Mouse (Mus musculus) midbrain, embryonic 10.5 days (tissue): ENCODE results near the gene Efna1. TPM values are rescaled to one million over a fixed set of nuclear protein-coding genes. Genes with fewer than 3 reads are reported as not detected.

Experiments used
- DNase-seq: peaks from one replicate; pipeline ENCODE4 v3.0.0-alpha.2; 2017; ENCODE audit warnings: low spot score
- H3K27ac ChIP-seq: fragments of 300-500 bp; sonication (generic); replicated peaks from 2 replicates; pipeline ENCODE4 v1.5.1; 2016; ENCODE audit warnings: mild to moderate bottlenecking
- H3K27me3 ChIP-seq: fragments of 300-500 bp; sonication (generic); 2 replicates; pipeline ENCODE4 v1.6.1; 2016; ENCODE audit warnings: low read depth, mild to moderate bottlenecking; ENCODE audit not compliant: poor library complexity, severe bottlenecking
- H3K36me3 ChIP-seq: fragments of 300-500 bp; sonication (generic); 2 replicates; pipeline ENCODE4 v1.6.1; 2016; ENCODE audit warnings: mild to moderate bottlenecking, moderate library complexity
- H3K4me1 ChIP-seq: fragments of 300-500 bp; sonication (generic); 2 replicates; pipeline ENCODE4 v1.6.1; 2016
- H3K4me3 ChIP-seq: fragments of 300-500 bp; sonication (generic); 2 replicates; pipeline ENCODE4 v1.5.1; 2016; ENCODE audit warnings: mild to moderate bottlenecking, moderate library complexity
- H3K9me3 ChIP-seq: fragments of 300-500 bp; sonication (generic); replicated peaks from 2 replicates; pipeline ENCODE4 v1.6.1; 2016; ENCODE audit warnings: mild to moderate bottlenecking
- WGBS: fragments of 180-500 bp; shearing (Covaris S2); methylation state at CpG from one replicate; pipeline ENCODE4 v1.1.7; 2016; 5-methylcytosine and 5-hydroxymethylcytosine counted together
- polyA plus RNA-seq: library from polyadenylated mRNA; unstranded; fragments of >200 nt; fragmentation: Nextera tagmentation; extraction: Ambion mirVana; gene quantifications from 2 replicates; pipeline ENCODE4 v1.2.1, GENCODE M21; 2016

Efna1 gene
- polyA plus RNA-seq, 1 experiment from 2014 or later, result 11.8 TPM

DNA sequence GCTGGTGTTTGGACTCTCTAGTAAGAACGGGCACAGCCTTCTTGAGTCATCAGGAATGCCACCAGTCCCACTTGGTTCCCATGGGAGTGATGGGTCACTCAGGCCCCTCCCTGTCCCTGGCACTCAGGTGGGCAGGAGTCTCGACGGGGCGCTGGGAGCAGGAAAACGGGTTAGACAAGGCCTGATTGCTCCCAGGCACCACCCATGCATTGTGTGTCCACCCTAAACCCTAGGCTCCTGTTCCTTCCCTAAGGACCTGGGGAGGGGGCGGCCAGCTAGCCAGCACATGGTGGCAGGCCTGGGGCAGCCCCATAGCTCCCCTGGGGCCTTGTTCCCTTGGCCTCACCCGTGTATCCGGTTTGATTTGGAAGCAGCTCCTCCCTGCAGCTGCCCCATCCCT lies 37.4 kb upstream of the Efna1 start:
- peaks cover 80% of the 10 kb centered on the region for H3K4me1 ChIP-seq
- H3K27me3 ChIP-seq, result peaks cover 86% of the 10 kb centered on the region
- H3K4me3 ChIP-seq, result no peak overlapping the region
- H3K9me3 ChIP-seq, result no peaks in the 10 kb centered on the region
- H3K27ac ChIP-seq, result no peak overlapping the region
- WGBS, result 77% methylated on average over 8 of the region's 8 CpGs
- DNase-seq, result no peak
- H3K36me3 ChIP-seq, result no peaks in the 10 kb centered on the region

- no peak for DNase-seq
These were observed 36.3 kb upstream of the Efna1 start for GRCm38 (mm10) chr3:89317246-89317645.

GRCm38 (mm10) chr3:89316833-89317232 lies 35.9 kb upstream of the Efna1 start:
- Histone ChIP-seq H3K36me3 (no peaks in the 10 kb centered on the region), H3K4me1 (peaks cover 65% of the 10 kb centered on the region), H3K27me3 (peaks cover 76% of the 10 kb centered on the region), H3K27ac (no peak overlapping the region), H3K4me3 (peak overlapping the region; percentile 57), H3K9me3 (no peaks in the 10 kb centered on the region)
- WGBS, result 0% methylated on average over 4 of the region's 4 CpGs
- peak; percentile 88 for DNase-seq

More at GRCm38 (mm10) chr3:89317246-89317645, 36.3 kb upstream of the Efna1 start:
- WGBS, result 59% methylated on average over 5 of the region's 6 CpGs
- Histone ChIP-seq H3K36me3 (no peaks in the 10 kb centered on the region), H3K27me3 (peaks cover 80% of the 10 kb centered on the region), H3K4me3 (peak overlapping the region; percentile 57; the same call in 1 of the 2 replicates), H3K27ac (no peak overlapping the region), H3K9me3 (no peaks in the 10 kb centered on the region), H3K4me1 (peaks cover 69% of the 10 kb centered on the region)

- Histone ChIP-seq H3K4me3 (peak overlapping the region; percentile 57), H3K4me1 (peaks cover 59% of the 10 kb centered on the region), H3K9me3 (peaks cover 3% of the 10 kb centered on the region; the same call in 1 of the 2 replicates), H3K36me3 (no peaks in the 10 kb centered on the region), H3K27ac (peak overlapping the region; percentile 84), H3K27me3 (peaks cover 69% of the 10 kb centered on the region)
- 8% methylated on average over 40 of the region's 40 CpGs for WGBS
- DNase-seq, result no peak
These were observed 35.2 kb upstream of the Efna1 start for GRCm38 (mm10) chr3:89315930-89316831.

DNA sequence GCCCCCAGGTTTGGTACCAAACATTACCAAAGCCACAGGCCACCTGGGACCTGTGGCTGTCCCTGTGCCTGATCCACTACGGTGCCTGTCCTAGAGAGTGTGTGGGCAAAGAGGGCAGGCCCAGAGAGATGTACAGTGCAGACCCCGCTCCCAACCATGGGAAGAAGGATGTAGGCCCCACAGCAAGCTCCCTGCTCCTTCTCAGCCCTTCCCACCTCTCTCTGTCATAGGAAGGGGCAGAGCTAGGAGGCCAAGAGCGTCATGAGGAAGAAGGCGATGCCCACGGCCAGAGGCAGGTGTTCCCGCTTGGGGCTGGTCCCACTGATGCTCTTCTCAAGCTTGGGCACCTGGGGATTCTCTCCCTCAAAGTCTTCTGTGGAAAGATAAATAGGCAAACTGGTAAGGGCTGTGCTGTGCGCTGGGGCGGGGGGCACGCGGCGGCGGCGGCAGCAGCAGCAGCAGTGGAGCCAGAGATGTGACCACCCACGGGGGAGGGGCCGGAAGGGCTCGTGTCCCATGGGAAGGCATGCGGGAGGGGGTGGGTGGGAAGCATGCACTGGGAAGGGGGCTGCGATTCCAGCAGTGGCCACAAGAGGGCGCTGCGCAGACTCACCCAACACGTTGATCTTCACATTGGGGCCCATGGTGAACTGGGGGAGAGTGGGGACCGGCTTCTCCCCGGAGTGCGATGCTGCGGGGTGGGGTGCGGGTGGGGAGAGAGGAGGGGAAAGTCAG lies 34.4 kb upstream of the Efna1 start:
- Histone ChIP-seq H3K27me3 (peaks cover 61% of the 10 kb centered on the region), H3K4me3 (peak overlapping the region; percentile 57), H3K9me3 (peaks cover 5% of the 10 kb centered on the region; the same call in 1 of the 2 replicates), H3K36me3 (no peaks in the 10 kb centered on the region), H3K4me1 (peaks cover 51% of the 10 kb centered on the region), H3K27ac (peak overlapping the region; percentile 84)
- 6% methylated on average over 26 of the region's 26 CpGs for WGBS
- peak; percentile 89 for DNase-seq

DNA sequence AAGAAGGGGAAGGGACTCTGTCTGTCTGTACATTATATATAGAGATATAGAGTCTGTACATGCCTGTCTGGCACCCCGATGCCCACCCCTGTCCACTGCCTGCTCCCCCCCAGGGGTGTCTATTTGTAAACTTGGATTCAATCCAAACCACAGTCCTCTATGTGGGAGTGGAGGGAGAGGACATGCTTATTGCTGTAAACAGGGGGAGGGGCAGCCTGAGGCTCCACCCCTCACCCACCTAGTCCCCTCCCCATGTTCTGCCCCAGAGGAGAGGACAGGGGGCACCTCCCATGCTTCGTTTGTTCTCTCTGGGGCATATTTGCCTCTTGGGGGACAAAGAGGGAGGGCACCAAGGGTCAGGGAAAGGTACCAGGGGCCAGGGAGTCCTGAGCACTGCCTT lies 33.8 kb upstream of the Efna1 start:
- Histone ChIP-seq H3K4me1 (peaks cover 45% of the 10 kb centered on the region), H3K27me3 (peaks cover 55% of the 10 kb centered on the region), H3K4me3 (peak overlapping the region; percentile 57), H3K9me3 (peaks cover 5% of the 10 kb centered on the region; the same call in 1 of the 2 replicates), H3K36me3 (no peaks in the 10 kb centered on the region), H3K27ac (peak overlapping the region; percentile 84)
- DNase-seq, result no peak
- 48% methylated on average over 2 of the region's 2 CpGs for WGBS

DNA sequence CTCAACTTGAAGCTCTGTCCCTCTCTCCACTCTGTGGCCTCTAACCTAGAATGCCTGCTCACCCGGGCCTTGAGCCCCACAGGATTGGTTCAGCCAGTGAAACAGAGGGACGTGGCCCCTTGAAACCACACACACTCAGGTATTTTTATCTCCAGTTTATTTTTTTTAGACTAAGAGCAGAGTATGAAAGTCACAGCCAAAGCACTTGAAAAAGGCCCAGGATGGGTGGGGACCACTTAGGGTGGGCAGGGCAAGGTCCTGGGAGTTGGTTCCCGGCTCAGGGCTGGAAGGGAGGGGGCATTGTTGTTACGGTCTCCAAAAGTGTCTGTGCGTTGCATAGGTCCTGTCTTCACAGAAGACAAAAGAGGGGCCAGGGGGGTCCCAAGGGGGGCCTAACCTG lies 33.4 kb upstream of the Efna1 start:
- H3K27ac ChIP-seq, result no peak overlapping the region
- peaks cover 51% of the 10 kb centered on the region for H3K27me3 ChIP-seq
- WGBS, result 76% methylated on average over 5 of the region's 5 CpGs
- H3K36me3 ChIP-seq, result no peaks in the 10 kb centered on the region
- no peak for DNase-seq
- H3K9me3 ChIP-seq, result peaks cover 5% of the 10 kb centered on the region; the same call in 1 of the 2 replicates
- H3K4me1 ChIP-seq, result peaks cover 40% of the 10 kb centered on the region
- H3K4me3 ChIP-seq, result no peak overlapping the region

DNA sequence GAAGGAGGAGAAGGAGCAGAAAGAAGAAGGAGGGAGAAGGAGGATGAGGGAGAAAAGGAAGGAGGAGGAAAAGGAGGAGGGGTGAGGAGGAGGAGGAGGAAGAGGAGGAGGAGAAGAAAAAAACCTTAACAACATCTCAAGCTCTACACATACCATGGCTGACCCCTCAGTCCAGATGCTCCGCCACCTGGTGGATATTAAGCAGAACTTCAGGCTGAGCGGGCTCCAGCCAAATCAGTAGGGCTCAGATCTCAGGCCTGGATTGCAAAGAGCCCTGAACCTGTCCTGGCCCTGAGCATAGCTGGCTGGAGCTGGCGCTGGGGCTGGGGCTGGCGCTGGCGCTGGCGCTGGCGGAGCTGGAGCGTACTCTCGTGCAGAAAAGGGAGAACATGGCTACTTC lies 27.1 kb upstream of the Efna1 start:
- peaks cover 18% of the 10 kb centered on the region for H3K4me1 ChIP-seq
- no peak overlapping the region for H3K4me3 ChIP-seq
- H3K36me3 ChIP-seq, result no peaks in the 10 kb centered on the region
- H3K27ac ChIP-seq, result peak overlapping the region; percentile 42; the same call in 1 of the 2 replicates
- peaks cover 5% of the 10 kb centered on the region; the same call in 1 of the 2 replicates for H3K9me3 ChIP-seq
- DNase-seq, result peak; percentile 80
- H3K27me3 ChIP-seq, result 0 out of 2 replicates have a peak, but pooled peaks cover 5% of the 10 kb centered on the region
- WGBS, result 4% methylated on average over 9 of the region's 9 CpGs

DNA sequence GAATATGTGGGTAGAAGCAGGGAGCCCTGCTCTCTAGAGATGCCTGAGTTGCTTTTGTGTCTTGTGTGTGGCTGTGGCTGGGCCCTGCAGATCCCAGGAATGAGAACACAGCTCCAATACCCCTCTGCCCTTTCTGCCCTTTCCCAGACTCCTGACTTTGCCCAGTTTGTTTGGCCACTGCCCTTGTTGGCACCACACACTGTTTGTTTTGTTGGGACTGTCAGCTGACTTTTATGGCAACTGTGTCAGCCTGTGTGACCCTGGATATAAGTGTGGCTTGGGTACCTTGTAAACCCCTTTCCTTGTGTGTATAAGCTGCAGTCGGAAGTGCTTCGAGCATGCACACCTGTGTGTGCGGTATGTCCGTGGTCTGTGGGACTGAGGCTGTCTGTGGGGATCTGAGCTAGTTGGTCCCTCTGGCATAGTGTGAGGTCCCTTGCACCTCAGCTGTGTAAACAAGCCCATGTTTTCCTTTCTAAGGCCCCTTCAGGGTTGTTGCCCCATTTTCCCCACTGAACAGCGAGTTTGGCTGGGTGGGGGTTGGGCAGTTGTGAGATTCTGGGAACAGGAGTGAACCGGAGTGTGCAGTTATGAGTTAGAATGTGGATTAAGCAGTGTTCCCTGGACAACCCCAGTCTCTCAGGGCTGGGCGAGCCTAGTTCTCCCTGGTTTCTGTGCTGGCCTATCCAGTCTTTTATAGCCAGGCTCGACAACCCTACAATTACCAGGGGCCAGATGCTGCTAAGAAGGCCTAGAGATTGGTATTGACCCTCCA lies 24.8 kb upstream of the Efna1 start:
- Histone ChIP-seq H3K9me3 (no peaks in the 10 kb centered on the region), H3K27ac (0 out of 2 replicates have a peak overlapping the region, but pooled peaks have one; percentile 43), H3K4me1 (peaks cover 18% of the 10 kb centered on the region), H3K36me3 (no peaks in the 10 kb centered on the region), H3K4me3 (no peak overlapping the region), H3K27me3 (no peaks in the 10 kb centered on the region)
- DNase-seq, result no peak
- WGBS, result 68% methylated on average over 8 of the region's 8 CpGs

DNA sequence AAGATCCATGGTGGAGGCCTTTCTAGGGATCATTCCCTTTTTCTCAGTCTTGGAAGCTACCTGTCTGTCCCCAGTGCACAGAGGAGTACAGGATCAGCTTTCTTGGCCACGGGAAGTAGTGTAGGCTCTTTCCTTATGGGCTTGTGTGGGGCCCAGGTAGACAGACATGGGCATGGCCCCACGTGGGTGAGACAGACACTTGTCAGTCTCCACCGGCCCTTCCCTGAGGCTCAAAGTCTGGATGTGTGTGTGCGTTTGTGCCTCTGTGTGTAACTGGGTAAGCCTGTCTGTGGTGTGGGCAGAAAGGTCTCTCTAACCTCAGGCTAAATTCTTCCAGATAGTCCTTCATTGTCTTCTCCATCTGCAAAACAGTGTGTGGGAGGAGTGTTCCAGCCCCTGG lies 24.2 kb upstream of the Efna1 start:
- Histone ChIP-seq H3K27ac (0 out of 2 replicates have a peak overlapping the region, but pooled peaks have one; percentile 43), H3K9me3 (no peaks in the 10 kb centered on the region), H3K4me1 (peaks cover 18% of the 10 kb centered on the region), H3K36me3 (no peaks in the 10 kb centered on the region), H3K27me3 (peaks cover 4% of the 10 kb centered on the region), H3K4me3 (no peak overlapping the region)
- no peak for DNase-seq
- 79% methylated on average over 4 of the region's 4 CpGs for WGBS

DNA sequence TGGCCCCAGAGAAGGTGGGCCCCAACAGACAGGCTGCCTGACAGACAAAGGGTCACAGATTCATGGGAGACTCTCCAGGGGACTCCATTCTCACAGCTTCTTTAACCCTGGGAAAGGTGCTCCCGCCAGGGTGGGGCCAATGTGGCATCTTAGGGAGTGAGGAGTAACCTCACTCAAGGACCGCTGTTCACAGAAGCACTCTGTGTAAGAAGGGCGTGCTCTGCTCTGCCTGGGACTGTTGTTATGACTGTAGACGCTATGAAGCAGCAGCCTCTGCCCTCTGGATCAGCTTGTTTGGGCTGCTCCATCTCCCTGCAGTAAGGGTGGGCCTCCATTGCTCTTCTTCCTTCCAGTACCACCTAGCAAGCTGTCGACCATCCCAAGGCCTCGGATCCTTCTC lies 23.5 kb upstream of the Efna1 start:
- H3K27me3 ChIP-seq, result peaks cover 10% of the 10 kb centered on the region
- no peak overlapping the region for H3K4me3 ChIP-seq
- H3K9me3 ChIP-seq, result no peaks in the 10 kb centered on the region
- DNase-seq, result no peak
- WGBS, result 59% methylated on average over 6 of the region's 6 CpGs
- no peaks in the 10 kb centered on the region for H3K36me3 ChIP-seq
- H3K27ac ChIP-seq, result no peak overlapping the region
- H3K4me1 ChIP-seq, result peaks cover 24% of the 10 kb centered on the region

DNA sequence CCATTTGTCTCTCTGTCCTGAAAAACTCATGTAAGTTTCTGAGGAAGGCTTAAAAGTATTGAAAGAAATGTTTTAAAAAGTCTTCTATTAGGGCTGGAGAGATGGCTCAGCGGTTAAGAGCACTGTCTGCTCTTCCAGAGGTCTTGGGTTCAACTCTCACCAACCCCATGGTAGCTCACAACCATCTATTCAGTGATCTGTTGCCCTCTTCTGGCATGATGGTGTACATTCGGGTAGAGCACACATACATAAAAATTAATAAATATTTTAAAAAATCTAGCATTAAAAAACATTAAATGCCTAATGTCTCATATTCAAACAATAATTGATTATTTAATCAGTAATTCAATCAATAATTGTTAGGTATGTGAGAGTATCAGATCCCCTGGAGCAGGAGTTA lies 19.6 kb upstream of the Efna1 start:
- H3K27me3 ChIP-seq, result peaks cover 26% of the 10 kb centered on the region
- H3K36me3 ChIP-seq, result no peaks in the 10 kb centered on the region
- DNase-seq, result no peak
- H3K4me3 ChIP-seq, result no peak overlapping the region
- H3K9me3 ChIP-seq, result no peaks in the 10 kb centered on the region
- H3K4me1 ChIP-seq, result peaks cover 13% of the 10 kb centered on the region
- no peak overlapping the region for H3K27ac ChIP-seq
- WGBS, result 69% methylated on average over 2 of the region's 2 CpGs
